Mouse (Mus musculus) adrenal gland, postnatal 25 days (tissue): ENCODE data around the gene Slc35f3. TPM values are rescaled to one million over a fixed set of nuclear protein-coding genes. Genes with fewer than 3 reads are reported as not detected.
A peak's percentile ranks its signal among the peaks of the same experiment; 100 is the strongest.

ENCODE experiments used
- DNase-seq: peaks from one replicate; pipeline ENCODE4 v3.0.0; 2021; ENCODE audit warnings: mixed read lengths
- long read RNA-seq: library from polyadenylated mRNA; stranded (forward); transcript quantifications from one replicate; pipeline ENCODE4 v2.0.0, GENCODE M21; 2021
- total RNA-seq: library from RNA; stranded (reverse); gene quantifications from 2 replicates; pipeline ENCODE4 v1.2.3, GENCODE M21; 2021

The Slc35f3 gene
- total RNA-seq, result 1.4 and 3.5 TPM in 2 replicates
- long read RNA-seq, partial matches to known transcripts, result 1 of 1 reads
- long read RNA-seq, other reads (novel, unspliced or antisense), result 0 of 1 reads

- DNase-seq, result peak; percentile 46
These were observed at the start of gene Slc35f3 for GRCm38 (mm10) chr8:126298296-126299093. Slc35f3 (plus strand) TSS chr8:126298558.

- DNase-seq, result no peak
These were observed 47.9 kb upstream of the Slc35f3 start for GRCm38 (mm10) chr8:126250486-126250885.

GRCm38 (mm10) chr8:126256585-126257391 lies 41.6 kb upstream of the Slc35f3 start:
- DNase-seq, result no peak

DNA sequence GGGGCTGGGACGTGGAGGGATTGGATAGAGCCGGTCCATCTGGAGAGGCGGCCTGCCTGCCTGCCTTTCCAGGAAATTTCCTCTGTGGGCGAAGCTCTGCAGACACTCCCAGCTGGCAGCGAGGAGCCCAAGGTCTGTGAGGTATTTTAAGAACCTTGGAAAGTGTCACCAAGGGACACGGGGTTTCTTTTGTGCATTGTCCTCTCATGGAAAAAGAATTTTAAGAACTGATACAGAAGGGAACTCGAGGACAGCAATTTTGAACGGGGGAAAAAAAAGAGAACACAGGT lies 41.0 kb upstream of the Slc35f3 start:
- DNase-seq, result no peak

- peak; percentile 84 for DNase-seq
These were observed 40.1 kb upstream of the Slc35f3 start for GRCm38 (mm10) chr8:126258175-126258781.

DNA sequence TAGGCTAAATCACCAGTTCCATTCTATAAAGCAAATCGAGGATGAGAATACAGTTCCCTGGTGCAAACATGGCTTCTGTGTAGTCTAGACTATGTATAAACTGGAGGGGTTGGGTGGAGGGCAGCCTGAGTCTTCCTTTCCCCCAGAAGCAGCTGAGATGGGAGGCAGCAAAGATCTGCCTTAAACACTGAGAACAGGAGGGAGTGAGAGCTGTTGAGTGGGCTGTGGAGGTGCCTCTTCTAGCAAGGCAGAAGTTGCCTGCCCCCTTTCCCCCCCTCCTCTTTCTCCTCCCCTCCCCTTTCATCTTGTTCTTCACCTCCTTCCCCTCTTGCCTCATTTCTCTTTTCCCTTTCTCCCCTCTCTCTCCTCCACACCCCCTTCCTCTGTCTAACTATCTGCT lies 33.2 kb upstream of the Slc35f3 start:
- DNase-seq, result no peak

DNA sequence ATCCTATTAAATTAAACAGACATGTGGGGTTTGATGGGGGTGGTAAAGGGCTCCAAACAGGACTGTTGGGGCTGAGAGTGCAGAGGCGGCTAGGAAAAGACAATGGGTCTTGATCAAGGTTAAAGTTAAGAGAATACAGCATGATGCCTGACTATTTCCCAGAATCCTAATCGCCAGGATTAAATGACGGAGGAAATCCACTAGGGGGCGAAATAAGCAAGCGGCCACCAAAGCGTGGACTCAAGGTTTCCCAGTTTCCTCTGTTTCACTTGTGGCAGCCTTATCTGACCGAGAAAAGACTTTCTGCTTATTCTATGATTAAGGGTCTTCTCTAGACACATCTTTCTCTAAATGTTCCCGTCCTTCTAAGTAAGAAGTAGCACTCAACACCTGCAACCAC lies 31.2 kb upstream of the Slc35f3 start:
- DNase-seq, result peak; percentile 21

DNA sequence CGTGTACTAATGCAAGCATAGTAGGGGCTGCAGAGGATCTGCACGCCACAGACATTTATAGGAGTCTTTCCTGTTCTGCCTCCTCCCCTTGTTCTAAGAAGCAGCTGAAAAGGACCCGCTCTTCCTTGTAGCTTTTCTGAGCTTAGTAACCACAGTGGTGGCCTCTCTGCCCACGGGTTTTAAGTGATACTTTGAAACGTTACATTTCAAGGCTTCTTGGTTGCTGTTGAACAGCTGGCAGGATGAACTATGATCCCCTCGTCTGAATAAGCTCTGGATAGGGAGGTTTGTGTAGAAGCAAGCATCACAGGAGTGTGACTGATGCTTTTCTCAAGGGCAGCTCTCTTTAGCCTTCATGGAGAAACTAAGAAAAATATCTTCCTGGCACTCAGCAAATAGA lies 28.6 kb upstream of the Slc35f3 start:
- DNase-seq, result no peak

- DNase-seq, result no peak
These were observed 25.9 kb upstream of the Slc35f3 start for GRCm38 (mm10) chr8:126272445-126272844.

GRCm38 (mm10) chr8:126273066-126273465 lies 25.3 kb upstream of the Slc35f3 start:
- DNase-seq, result no peak

DNA sequence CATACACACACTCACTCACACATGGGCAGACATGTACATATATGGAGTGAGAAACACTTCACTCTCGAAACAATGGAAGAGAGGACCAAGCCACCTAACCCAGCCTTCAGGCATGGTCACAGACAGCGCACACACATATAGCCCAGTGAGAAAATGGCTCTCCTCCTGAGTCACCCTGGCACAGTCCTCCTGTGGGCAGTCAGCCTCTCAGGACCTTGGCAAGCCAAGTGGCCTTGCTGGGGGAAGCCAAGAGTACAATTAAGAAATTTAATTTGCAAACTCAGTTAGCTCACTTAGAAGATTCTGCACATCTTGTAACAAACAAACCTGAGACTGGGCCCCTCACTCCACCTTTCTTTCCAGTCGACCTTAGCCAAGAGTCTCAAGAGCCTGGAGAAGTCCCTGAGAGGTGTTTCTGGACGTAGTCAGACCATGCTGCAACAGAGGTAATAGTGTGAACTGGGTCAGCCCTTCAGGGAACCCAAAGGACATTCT lies 23.4 kb upstream of the Slc35f3 start:
- peak; percentile 69 for DNase-seq

DNA sequence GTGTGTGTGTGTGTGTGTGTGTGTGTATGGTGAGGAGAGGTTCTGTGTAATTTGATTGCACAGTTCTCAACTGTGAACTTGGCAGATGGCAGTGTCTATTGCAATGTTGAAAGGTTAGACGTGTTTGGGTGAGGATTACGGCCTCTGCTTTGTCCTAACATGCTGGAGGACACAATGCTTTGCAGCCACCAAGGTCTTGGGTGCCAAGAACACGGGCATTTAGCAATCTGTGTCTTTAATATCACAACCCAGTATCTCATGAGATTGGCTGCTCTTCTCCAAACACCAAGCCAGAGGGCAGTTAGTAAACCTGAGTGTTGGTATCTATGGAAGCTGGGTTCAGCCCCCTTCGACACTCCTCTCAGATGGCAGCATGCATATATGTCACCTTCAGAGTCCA lies 22.5 kb upstream of the Slc35f3 start:
- DNase-seq, result no peak

DNA sequence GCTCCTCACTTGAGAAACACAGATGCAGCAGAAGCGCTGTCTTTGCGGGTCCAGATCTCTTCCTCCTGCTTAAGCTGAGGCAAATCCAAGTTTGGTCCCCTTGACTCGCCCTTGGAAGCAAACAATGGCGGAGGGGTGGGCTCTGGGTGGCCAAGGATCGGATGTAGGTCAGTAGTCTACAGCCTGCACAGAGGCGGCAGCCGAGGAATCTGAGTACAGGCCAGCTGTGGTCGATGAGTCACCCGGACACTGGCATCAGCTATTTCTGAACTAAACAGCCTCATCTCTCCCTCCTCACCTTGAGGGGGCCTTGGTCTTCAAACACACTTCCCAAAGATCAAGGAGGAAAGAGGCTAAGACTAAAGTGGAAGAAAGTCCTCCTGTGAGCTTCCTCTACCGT lies 6.4 kb upstream of the Slc35f3 start:
- DNase-seq, result peak; percentile 68

DNA sequence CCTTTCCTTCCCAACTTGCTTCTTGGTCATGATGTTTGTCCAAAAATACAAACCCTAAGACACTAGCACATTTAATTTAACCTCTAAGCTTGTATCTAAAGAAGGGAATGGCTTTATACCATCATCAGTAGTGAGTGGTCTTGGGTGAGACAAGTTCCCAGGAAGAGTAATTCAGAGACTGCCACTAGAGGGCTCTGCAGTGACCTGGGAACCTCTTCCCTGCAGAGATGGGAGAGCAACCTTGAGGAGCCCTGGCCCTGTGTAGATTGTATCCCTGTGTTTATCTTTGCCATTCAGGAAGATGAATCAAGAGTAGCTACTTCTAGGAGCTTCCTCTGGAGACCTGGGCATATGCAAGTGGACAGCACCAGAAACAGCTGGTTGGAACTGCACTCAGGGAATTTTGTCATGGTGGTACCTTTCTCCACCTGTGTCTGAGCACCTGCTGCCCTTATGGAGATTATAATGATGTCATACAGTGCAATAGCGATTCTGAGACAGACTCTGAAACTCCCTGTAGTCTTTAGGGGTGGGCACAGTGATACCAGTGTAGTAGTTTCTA lies 993 bp upstream of the Slc35f3 start:
- DNase-seq, result peak; percentile 34

DNA sequence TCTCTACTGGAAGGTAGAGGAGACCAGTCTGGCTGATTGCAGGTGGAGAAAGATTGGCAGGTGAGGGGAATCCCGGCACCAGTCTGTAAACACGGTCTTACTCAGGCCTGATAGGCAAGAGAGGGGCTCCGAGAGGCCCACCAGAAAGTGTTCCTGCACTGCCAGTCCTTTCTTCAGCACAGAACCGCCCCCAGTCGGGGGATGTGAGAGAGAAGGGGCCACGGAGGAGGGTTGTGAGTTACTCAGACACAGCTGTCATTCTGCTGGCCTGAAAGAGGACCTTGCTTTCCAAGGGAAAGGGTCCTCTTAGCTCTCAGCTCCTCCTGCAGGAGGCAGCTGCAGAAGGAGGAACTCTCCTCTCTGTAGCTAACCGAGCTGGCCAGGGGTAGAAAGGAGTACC lies 975 bp downstream of the Slc35f3 start:
- DNase-seq, result no peak

DNA sequence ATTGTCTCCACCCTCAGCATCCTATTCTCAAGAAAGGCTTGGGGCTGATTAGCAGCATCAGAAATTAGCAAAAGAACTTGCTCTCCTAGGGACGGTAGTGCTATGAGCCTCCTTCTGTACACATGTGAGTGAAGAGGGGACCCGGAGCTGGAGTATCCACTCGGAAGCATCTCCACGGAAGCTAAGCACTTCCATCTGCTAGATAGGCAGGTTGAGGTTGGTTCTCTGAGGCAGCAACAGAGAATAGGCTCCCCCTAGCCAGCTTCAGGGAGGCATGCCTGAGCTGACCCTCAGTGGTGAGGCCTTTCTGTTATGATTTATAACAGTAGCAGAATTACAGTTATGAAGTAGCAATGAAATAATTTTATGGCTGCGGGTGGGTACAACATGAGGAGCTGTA lies 2.0 kb downstream of the Slc35f3 start:
- no peak for DNase-seq

GRCm38 (mm10) chr8:126301580-126301979 lies 3.2 kb downstream of the Slc35f3 start:
- no peak for DNase-seq

DNA sequence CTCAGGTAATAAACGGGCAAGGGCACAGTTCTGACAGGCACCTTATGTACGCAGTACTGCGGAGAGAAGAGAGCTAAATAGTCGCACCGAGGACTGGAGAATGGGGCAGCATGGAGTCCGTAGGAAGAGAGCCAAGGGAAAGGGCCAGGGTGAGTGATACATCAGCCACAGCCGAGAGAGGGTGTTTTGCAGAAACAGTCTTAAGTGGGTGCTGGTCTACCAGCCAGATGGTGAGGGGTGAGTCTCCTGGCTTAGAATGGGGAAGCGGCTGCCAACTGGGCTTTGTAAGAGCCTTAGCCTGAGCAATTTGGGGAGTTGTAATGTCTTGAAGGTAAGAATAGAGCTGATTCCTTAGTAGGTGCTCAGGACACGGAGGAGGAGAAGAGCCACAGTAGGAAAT lies 8.8 kb downstream of the Slc35f3 start:
- DNase-seq, result no peak

GRCm38 (mm10) chr8:126309015-126309414 lies 10.7 kb downstream of the Slc35f3 start:
- peak; percentile 73 for DNase-seq

DNA sequence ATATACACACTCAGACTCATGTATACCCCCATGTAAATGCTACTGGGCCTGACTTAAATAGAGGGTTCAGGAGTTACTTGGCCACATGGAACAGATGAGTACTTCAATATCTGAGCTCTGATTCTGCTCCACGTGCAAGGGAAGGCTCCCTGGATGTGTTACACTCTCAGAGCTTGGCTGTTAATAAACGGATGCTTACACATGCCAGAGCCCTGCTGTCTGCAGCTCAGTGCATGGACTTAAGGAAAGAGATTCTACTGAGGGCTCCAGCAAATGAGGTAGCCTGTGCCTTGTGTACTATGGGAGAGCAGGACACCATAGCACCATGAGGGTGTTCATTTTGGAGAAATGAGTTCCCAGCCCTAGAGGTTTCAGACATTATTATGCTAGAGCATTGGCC lies 26.6 kb downstream of the Slc35f3 start:
- no peak for DNase-seq

DNA sequence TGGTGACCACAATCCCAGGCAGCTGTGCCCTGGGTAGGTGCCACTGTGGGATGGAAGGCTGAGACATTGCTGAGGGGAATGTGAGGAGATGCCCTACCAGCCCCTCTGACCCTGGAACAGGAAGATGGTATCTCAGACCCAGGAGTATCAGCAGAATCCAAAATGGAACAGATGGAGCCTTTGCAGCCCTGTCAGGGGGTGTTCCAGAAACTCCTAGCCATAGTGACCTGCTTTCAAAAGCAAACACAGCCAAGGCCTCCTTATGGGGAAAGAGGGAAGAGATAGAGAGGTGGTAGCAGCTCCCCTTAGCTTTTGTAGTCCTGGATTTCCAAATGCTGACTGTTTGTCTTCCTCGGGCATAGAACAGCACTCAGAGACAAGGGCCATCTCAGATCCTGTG lies 27.8 kb downstream of the Slc35f3 start:
- no peak for DNase-seq

GRCm38 (mm10) chr8:126326731-126327130 lies 28.4 kb downstream of the Slc35f3 start:
- no peak for DNase-seq

GRCm38 (mm10) chr8:126327786-126328185 lies 29.4 kb downstream of the Slc35f3 start:
- DNase-seq, result no peak
